Mouse (Mus musculus) cerebellum, postnatal 4 days (tissue): ENCODE data around the gene Olfr71.

ENCODE experiments used
- DNase-seq, 2 experiments: peaks; one replicate each; pipeline ENCODE4 v3.0.0; 2022; ENCODE audit warnings: low spot score in 2 of 2, mixed read lengths in 1 of 2

The Olfr71 gene

DNA sequence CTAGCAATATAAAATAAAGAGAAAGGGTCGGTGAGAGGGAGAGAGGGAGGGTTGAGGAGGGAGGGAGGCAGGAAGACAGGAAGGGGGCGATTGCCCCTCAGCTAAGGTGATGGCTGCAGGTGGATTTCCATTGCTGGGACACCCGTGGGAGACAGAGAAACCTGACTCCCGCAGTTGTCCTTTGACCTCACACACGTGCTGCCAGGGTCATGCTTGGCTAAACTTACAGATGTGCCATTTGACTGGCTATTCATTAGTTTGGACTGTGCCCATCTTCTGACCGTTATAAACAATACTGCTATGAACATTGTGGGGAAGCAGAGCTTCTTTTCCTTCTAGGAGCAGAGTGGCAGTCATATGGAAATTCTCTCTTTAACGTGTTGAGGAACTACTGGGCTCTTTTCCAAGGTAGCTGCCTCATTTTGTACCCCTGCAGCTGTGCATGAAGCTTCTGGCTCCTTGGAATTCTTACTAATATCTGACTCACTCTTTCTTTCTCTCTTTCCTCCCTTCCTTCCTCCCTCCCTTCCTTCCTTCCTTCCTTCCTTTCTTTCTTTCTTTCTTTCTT lies 3.7 kb upstream of the Olfr71 start:
- DNase-seq: no peak

DNA sequence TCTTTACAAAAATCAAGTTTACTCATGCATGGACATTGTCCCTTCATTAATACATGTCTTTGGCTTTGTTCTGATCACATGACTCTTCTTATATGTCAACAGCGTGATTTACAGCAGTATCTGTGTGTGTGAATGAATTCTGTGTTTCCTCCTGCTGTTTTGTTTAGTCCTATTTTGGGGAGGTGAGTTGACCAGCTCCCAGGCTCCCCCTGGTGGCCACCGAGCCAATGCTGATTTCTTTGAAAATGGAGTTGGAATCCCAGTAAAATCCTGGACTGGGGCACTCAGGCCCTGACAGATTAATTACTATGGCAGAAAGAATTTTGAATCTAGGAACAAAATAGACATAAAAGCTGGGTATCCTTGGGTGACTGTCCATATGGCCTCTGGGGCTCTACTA lies 1.8 kb upstream of the Olfr71 start:
- DNase-seq: peak; percentile 76 to 87

DNA sequence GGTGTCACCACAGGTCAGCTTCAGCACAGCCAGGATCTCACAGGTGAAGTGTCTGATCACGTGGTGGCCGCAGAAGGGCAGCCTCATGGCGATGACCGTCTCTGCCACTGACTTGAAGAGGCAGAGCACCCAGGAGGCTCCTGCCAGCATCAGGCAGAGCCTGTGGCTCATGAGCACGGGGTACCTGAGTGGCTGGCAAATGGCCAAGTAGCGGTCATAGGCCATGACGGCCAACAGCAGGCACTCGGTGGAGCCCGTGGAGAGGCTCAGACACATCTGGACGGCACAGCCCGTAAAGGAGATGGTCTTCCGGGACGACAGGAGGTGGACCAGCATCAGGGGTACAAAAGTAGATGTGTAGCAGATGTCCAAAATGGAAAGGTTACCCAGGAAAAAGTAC lies 4.1 kb downstream of the Olfr71 start:
- DNase-seq: no peak

DNA sequence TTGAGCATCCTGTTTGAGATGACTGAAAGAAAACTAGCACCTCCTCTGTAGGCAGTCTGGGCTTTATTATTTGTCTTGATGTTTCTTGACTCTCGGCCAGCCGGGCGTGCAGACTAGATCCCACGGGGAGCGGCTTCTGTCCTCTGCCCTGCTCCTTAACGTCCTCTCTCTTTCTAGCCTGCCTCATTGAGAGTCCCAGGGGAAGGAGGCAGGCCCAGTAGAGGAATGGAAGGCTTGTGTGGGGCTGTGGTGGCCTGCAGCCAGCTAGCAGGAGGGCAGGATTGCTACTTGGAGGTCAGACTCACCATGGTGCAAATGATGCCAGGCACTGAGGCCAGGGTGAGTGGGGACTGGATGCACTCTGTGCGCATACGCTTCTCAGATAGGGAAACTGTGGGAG lies 6.2 kb downstream of the Olfr71 start:
- no peak for DNase-seq

DNA sequence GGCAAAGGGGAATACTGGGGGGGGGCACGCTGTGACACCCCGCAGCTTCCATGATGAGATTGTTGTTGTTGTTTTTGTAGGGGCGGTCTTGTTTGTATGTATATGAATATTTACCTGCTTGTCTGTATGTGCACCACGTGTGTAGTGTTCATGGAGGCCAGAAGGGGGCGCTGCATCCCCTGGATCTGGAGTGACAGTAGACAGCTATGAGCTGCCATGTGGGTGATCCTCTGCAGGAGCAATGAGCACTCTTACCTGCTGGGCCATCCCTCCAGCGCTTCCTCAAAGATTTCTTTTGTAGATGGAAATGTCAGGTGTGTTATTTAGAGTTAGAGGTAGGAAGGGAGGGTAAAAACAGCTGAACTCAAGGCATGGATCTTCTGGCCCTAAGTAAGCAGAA lies 6.6 kb downstream of the Olfr71 start:
- no peak for DNase-seq

DNA sequence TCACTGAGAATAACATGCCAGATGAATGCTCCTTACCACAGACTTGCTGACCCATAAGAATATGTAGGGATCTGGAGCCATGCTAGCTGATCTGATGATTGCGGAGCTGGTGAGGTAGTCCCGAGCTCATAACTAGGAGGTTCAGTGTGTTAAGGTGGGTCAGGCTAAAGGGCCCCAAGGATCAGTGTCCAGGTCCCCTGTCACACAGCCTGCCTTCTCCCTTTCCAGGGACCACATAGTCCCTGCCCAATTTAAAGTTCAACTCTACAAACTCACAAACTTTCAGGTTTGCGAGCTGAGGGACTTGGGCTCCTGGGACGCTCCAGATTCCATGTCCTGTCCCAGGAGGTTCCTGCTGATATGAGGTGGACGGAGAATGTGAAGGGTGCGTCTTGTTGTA lies 9.3 kb downstream of the Olfr71 start, which contains the start of gene Olfr70:
Gene Olfr70 (minus strand): TSS at position 101 of the 400 bp plus-strand sequence.
- DNase-seq: no peak

DNA sequence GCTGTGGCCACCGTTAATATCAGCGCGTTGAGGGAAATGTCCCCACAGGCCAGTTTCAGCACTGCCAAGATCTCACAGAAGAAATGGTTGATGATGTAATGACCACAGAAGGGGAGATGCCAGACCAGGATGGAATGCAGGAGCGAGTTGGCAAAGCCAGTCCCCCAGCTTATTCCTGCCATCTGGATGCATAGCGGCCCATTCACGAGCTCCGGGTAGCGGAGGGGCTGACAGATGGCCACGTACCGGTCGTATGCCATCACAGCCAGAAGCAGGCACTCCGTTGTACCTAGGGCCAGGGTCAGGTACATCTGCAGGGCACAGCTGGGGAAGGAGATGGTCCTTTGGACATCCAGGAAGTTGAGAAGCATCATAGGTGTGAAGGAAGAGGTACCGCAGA lies 13.5 kb downstream of the Olfr71 start:
- peak in 1 of 2 experiments; percentile 32 for DNase-seq

DNA sequence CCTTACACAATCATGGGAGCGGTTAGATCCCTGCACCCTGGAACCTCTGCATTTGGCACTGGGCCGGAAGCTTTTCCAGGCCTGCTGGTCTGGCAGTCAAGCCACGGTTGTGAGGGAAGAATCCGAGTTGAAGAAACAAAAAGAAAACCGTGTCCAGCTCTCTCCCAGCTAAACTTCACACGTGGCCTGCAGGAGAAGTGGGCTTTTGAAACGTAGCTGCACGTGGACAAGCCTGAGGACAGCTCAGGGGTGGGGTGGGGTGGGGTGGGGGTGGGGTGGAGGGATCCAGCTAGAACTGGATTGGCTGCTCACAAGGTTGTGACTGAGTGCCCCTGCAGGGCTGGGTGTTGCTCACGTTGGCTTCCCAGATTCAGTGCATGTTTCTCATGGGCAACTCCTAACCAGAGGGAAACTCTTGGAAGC lies 14.8 kb downstream of the Olfr71 start:
- no peak for DNase-seq

DNA sequence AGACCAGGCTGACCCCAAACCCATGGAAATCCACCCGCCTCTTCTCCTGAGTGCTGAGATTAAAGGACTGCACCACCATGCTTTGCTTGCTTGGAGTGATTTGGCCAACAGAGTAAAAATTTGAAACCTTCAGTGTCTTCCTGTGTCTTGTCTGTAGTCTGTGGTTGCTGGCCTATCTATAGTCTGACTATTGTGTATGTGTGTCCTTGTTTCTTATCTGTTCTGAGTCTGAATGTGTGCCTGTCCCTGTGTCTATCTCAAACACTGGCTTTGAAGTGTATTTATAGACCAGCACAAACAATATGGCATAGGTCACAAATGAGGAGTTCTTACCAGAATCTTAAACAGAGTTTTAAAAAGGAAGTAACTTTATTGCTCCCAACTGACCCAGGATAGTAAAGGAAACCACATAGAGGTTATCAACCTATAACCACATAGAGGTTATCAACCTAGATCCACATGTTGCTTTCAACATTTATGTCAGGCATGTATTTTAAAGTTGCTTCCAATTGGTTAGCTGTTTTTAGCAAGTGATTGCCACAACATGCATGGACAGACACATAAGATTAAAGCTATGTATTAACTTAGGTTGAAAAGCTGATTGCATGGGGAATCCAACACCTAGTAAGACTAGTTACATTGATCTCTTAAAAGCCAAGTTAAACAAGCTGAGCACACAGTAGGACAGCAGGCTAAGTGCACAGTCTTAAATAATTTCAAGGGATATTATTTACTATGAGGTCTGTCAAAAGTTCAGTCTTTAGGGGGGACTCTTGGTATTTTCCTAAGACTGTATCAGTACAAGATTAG lies 15.4 kb downstream of the Olfr71 start:
- no peak for DNase-seq

DNA sequence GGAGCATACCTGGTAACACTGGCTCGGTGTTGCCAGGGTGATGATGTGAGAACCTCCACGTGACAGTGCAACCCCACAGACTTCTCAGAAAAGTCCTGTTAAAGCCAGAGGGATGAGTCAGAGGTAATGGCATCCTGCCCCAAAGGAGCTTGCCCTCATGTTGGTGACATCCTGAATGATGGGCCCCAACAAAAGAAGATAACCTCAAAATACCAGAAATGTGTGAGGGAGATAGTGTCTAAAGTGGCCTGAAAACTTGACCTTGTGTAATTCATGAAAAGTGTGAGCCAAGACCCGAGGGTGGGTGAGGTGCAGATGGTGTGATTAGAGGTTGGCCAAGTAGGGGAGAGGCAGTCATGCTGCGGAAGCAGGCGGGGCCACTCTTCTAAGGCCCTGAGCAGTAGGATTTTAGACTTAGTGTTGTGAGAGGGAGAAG lies 16.2 kb downstream of the Olfr71 start:
- DNase-seq: no peak

DNA sequence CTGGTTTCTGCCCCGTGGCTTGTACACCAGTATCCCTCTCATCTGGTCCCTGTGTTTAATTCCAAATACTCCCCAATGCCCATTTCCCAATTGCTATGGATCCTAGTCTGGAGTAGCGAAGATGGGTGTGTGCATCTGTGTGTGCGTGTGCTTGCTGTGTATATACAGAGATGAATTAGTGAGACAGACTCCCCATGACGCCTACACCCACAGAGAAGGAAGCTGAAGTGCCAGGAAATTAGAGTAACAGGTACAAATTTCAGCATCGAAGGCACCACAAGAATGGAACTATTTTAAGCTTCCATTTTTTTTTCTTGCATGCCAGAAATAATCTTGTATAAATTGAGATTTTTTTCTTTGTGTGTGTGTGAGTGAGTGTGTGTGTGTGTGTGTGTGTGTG lies 19.0 kb downstream of the Olfr71 start:
- no peak for DNase-seq

GRCm38 (mm10) chr4:43690021-43690420 lies 20.0 kb downstream of the Olfr71 start:
- no peak for DNase-seq

DNA sequence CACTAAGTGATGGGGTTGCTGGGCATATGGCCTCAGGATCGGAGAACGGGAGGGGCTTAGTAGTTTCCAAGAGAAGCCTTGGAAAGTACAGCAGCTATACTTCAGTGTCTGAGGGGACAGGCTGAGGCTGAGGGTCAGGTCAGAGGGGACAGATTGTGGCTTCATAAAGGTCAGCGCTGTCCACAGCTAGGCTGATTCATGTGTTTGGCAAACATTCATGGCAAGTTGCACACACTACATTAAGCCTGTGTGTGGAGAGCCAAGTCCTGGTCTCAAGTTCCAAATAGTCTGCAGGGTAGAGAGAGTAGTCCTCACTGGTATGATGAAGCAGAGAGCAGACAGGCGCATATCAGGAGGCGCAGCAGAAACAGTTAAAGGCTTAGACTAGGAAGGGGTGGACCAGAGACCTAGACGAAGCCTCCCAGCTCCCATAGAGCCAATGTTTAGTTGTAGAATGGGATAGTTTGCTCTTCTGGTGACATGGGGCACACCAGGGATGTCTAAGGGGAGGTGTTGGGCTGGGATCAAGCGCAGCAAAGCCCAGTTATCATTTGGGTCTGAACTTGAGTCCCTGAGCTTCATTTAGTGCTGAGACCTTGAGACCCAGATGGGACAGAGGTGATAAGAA lies 30.5 kb downstream of the Olfr71 start:
- DNase-seq: no peak

GRCm38 (mm10) chr4:43678541-43678940 lies 31.5 kb downstream of the Olfr71 start:
- no peak for DNase-seq

- DNase-seq: no peak
These were observed 34.4 kb downstream of the Olfr71 start for GRCm38 (mm10) chr4:43675608-43676007.

DNA sequence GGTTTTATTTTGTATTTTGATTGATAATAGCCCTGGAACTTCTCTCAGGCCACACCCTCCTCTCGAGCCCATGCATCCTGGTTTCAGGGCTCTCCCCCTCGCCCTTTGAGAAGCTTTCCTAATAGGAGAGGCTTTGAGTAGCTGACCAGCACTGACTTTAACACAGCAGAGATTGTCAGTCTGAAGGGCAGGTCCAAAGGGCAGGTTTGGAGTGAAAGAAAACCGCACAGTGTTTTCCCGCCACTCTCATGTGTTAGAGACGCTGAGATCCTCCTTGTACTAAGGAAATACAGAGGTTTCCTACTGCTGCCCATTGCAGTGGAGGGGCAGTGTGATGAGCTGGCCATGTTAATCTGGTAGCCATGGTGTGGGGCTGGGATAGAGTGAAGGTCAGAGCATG lies 35.1 kb downstream of the Olfr71 start:
- no peak for DNase-seq

GRCm38 (mm10) chr4:43673703-43674102 lies 36.4 kb downstream of the Olfr71 start:
- no peak for DNase-seq

GRCm38 (mm10) chr4:43672070-43672469 lies 38.0 kb downstream of the Olfr71 start:
- peak; percentile 76 to 87 for DNase-seq

GRCm38 (mm10) chr4:43669428-43669794 lies 40.6 kb downstream of the Olfr71 start:
- DNase-seq: peak in 1 of 2 experiments; percentile 29

GRCm38 (mm10) chr4:43668782-43669427 lies 41.1 kb downstream of the Olfr71 start, which contains the start of the genes Tmem8b and Fam221b:
Tmem8b (plus strand) TSS chr4:43668971.
Fam221b (minus strand) TSS chr4:43669145.
- DNase-seq: peak; percentile 79 to 89

- DNase-seq: no peak
These were observed 43.6 kb downstream of the Olfr71 start for GRCm38 (mm10) chr4:43666412-43666811.

- no peak for DNase-seq
These were observed 52.9 kb downstream of the Olfr71 start for GRCm38 (mm10) chr4:43657146-43657545.
